Mouse (Mus musculus): ENCODE measurements around the gene Zfp605. TPM values are rescaled to one million over a fixed set of nuclear protein-coding genes. Genes with fewer than 3 reads are reported as not detected.
"Not testable (repeated sequence)": the region's sequence is repeated elsewhere in the genome, so short reads cannot be mapped to it uniquely, and the experiment has no call there.

Gene Zfp605
- total RNA-seq, 2 experiments from 2014 or later = 16.1 to 16.8 TPM

- DNase-seq (ENCODE audit: low spot score in 2 of 2) = peak; percentile 37 to 56
Measured at GRCm38 (mm10) chr5:110106901-110107564, 2.9 kb upstream of the Zfp605 start.

- DNase-seq (ENCODE audit: low spot score in 2 of 2) = peak; percentile 92 to 94
Measured at GRCm38 (mm10) chr5:110107581-110108304, 2.1 kb upstream of the Zfp605 start, which contains the start of gene Gtpbp6. TSS of gene Gtpbp6 (minus strand) at chr5:110108197.

- no peak for DNase-seq (ENCODE audit: low spot score in 2 of 2)
Measured at GRCm38 (mm10) chr5:110108305-110108628, 1.6 kb upstream of the Zfp605 start.

- DNase-seq (ENCODE audit: low spot score in 2 of 2) = not testable (repeated sequence)
Measured at GRCm38 (mm10) chr5:110122380-110122779, 12.5 kb downstream of the Zfp605 start.

- peak; percentile 99 to 100 for DNase-seq (ENCODE audit: low spot score in 2 of 2)
Measured at GRCm38 (mm10) chr5:110135293-110136086, 25.6 kb downstream of the Zfp605 start, which contains the start of gene Chfr. TSS of gene Chfr (plus strand) at chr5:110135842.

GRCm38 (mm10) chr5:110136087-110136464 is 26.2 kb downstream of the Zfp605 start:
- no peak for DNase-seq (ENCODE audit: low spot score in 2 of 2)

- DNase-seq (ENCODE audit: low spot score in 2 of 2) = no peak
Measured at GRCm38 (mm10) chr5:110137816-110138215, 27.9 kb downstream of the Zfp605 start.

- no peak for DNase-seq (ENCODE audit: low spot score in 2 of 2)
Measured at GRCm38 (mm10) chr5:110139325-110139724, 29.4 kb downstream of the Zfp605 start.

- DNase-seq (ENCODE audit: low spot score in 2 of 2) = no peak
Measured at GRCm38 (mm10) chr5:110140424-110140823, 30.5 kb downstream of the Zfp605 start.

GRCm38 (mm10) chr5:110142309-110142708 is 32.4 kb downstream of the Zfp605 start:
- DNase-seq (ENCODE audit: low spot score in 2 of 2) = no peak

- DNase-seq (ENCODE audit: low spot score in 2 of 2) = no peak
Measured at GRCm38 (mm10) chr5:110143007-110143406, 33.1 kb downstream of the Zfp605 start.

GRCm38 (mm10) chr5:110169374-110169773 is 59.5 kb downstream of the Zfp605 start:
- no peak for DNase-seq (ENCODE audit: low spot score in 2 of 2)

- peak; percentile 88 to 90 for DNase-seq (ENCODE audit: low spot score in 2 of 2)
Measured at GRCm38 (mm10) chr5:110176362-110177020, 66.6 kb downstream of the Zfp605 start, which contains the start of gene Golga3. TSS of gene Golga3 (plus strand) at chr5:110176701.

GRCm38 (mm10) chr5:110177021-110177420 is 67.1 kb downstream of the Zfp605 start:
- DNase-seq (ENCODE audit: low spot score in 2 of 2) = no peak

- no peak for DNase-seq (ENCODE audit: low spot score in 2 of 2)
Measured at GRCm38 (mm10) chr5:110178628-110179027, 68.7 kb downstream of the Zfp605 start.

Other genes with a start within 250 kb of the Zfp605 start
- gene Gm15446, start 186.7 kb upstream of the Zfp605 start, total RNA-seq (2021) = 10 to 100 TPM; 37.9 to 45.4 TPM
- gene Zfp932, start 113.6 kb upstream of the Zfp605 start, total RNA-seq (2021) = 10 to 100 TPM; 52.4 to 62.0 TPM
- 10 to 100 TPM in 1 of 2 experiments, 1 to 10 TPM in 1; 8.9 to 10.3 TPM for gene Gm17655, start 37.6 kb upstream of the Zfp605 start, total RNA-seq (2021)
- under 1 TPM; 0.73 to 0.89 TPM for gene Gm35315, start 15.7 kb upstream of the Zfp605 start, total RNA-seq (2021)
- gene Plcxd1, start 10.1 kb upstream of the Zfp605 start, total RNA-seq (2021) = 1 to 10 TPM; 3.3 to 4.6 TPM
- gene Gtpbp6, start 1.9 kb upstream of the Zfp605 start, total RNA-seq (2021) = 10 to 100 TPM; 83.7 to 98.9 TPM
- 10 to 100 TPM; 74.0 to 76.0 TPM for gene Chfr, start 25.8 kb downstream of the Zfp605 start, total RNA-seq (2021)
- gene Golga3, start 66.6 kb downstream of the Zfp605 start, total RNA-seq (2021) = 10 to 100 TPM; 43.7 to 47.6 TPM
- 10 to 100 TPM; 32.0 to 40.6 TPM for gene Ankle2, start 120.9 kb downstream of the Zfp605 start, total RNA-seq (2021)
- gene Pgam5, start 159.8 kb downstream of the Zfp605 start, total RNA-seq (2021) = 10 to 100 TPM; 66.2 to 73.7 TPM
- 1 to 10 TPM; 8.5 to 9.5 TPM for gene Pxmp2, start 176.1 kb downstream of the Zfp605 start, total RNA-seq (2021)
- gene Pole, start 176.2 kb downstream of the Zfp605 start, total RNA-seq (2021) = 1 to 10 TPM; 4.8 to 7.6 TPM
- 1 to 10 TPM; 2.4 to 2.9 TPM for gene P2rx2, start 233.1 kb downstream of the Zfp605 start, total RNA-seq (2021)
- not detected for gene Lrcol1, start 234.6 kb downstream of the Zfp605 start, total RNA-seq (2021)

All from layer of hippocampus, postnatal 10 days (tissue).